Mouse (Mus musculus) gastrocnemius, postnatal 14 days (tissue): Measurements from ENCODE around the gene Hand1. TPM values are rescaled to one million over a fixed set of nuclear protein-coding genes. Genes with fewer than 3 reads are reported as not detected.

ENCODE experiments used
- DNase-seq: peaks from one replicate; pipeline ENCODE4 v3.0.0; 2021; ENCODE audit warnings: mixed read lengths
- intact Hi-C: fragments of 180-260 bp; cut with DNase I; formaldehyde crosslinking; loops from one replicate; pipeline ENCODE4 v1.15.1; 2025; ENCODE audit warnings: low total_unique reads
- total RNA-seq, 2 experiments: library from RNA; stranded (reverse); gene quantifications; 2 replicates each; pipeline ENCODE4 v1.2.3; 2021

Gene Hand1
- total RNA-seq, 2 experiments from 2014 or later, result not detected

DNA sequence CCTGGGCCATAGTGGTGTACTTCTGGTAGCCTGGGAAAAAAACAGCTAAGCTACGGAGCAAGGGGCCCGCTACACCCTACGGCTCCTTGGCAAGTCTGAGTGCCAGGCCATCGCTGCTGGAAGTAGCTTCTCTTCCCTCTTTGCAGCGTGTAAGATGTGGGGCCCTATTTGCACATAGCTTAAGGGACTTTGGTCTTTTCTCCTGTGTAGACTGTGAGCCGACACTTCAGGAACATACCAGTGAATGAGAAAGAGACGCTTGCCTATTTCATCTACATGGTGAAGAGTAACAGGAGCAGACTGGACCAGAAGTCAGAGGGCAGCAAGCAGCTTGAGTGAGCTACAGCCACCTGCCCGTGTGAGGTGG lies 22.9 kb downstream of the Hand1 start:
- intact Hi-C loops, result no loop called here
- DNase-seq, result no peak

GRCm38 (mm10) chr11:57809017-57809731 lies 23.4 kb downstream of the Hand1 start:
- intact Hi-C loops, result no loop called here
- no peak for DNase-seq

DNA sequence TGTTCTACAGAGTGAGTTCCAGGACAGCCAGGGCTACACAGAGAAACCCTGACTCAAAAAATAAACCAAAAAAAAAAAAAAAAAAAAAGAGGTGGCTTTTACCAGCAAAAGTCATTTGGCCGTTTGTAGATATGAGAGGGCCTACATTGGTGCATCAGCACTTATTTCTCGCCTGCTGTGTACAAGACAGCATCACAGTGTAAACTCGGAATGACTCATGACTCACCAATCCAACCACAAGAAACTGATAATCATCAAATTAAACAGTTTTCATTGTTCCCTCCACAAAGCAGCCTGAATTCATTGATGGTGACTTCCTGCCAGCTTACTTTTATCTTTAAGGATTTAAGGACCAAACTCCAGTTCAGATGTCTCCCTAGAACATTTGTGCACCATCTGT lies 27.6 kb downstream of the Hand1 start:
- no peak for DNase-seq
- intact Hi-C loops, result no loop called here

- intact Hi-C loops, result no loop called here
Observed at GRCm38 (mm10) chr11:57802511-57802870, 30.1 kb downstream of the Hand1 start.

DNA sequence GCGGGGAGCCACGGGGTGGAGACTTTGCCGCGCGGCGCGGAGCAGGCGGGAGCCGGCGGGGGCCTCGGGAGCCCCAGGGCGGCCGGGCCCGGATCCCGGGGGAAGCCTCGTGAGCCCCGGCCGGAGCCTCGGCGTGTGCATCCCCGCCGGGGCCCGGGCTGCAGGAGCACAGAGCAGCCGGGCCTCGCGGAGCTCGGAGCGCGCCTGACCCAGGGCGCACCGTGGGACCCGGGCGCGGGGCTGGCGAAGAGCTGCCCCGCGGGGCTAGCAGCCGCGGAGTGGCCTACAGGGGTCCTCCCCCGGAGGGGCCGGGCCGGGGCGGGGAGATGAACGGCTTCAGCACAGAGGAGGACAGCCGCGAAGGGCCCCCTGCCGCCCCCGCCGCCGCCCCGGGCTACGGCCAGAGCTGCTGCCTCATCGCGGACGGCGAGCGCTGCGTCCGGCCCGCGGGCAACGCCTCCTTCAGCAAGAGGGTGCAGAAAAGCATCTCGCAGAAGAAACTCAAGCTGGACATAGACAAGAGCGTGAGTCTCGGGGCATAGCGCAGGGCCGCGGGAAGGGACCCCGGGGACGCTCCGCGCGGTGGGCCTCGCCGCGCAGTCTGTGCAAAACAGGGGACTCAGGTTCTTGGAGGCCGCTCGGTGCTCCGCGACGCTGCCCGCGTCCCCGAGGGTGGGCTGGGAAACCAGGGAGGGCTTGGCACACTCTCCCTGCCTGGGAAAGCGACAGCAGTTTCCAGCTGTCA lies 30.7 kb downstream of the Hand1 start:
- DNase-seq, result peak; percentile 80
- intact Hi-C loops, result no loop called here

More at GRCm38 (mm10) chr11:57802511-57802870, 30.1 kb downstream of the Hand1 start:
- DNase-seq, result no peak

DNA sequence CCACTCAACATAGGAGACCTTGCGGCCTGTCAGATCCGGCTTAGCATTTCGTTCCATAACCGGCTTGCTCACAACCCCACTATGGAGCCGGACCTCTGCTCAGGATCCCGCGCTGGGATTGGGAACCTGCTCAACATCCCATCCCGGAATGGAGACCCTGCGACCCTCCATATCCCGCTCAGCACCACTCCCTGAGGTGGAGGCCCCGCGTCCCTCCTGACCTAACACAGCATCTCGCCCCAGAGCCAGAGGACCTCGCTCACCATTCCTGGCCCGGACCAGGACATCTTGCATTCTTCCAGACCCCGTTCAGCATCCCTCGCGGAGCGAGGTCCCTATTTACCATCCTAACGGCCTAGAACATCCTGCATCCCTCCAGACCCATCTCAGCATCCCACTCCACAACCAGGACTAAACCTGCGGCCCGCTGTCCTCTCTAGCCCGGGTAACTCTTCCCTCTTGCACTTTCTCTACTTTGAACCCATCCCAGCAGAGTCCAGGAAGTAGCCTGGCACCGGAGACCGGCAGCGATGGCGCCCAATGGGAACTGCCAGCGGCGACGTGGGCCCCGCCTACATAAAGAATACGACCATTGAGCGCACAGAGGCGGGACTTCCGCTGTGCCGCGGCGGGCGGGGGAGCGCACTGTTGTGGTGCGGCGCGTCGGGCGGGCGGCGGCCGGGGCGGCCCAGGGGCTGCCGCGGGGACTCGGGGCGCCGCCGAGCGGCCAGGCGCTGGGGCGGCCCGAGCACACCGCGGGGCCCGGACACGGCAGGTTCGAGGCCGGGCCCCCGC lies 31.4 kb downstream of the Hand1 start, which contains the start of gene Sap30l:
Gene Sap30l, plus strand, starts transcription at position 667 of the 795 bp plus-strand sequence.
- intact Hi-C loops, result no loop called here

GRCm38 (mm10) chr11:57800266-57800951 lies 32.2 kb downstream of the Hand1 start:
- DNase-seq, result no peak
- intact Hi-C loops, result no loop called here

More for the DNA sequence above, 31.4 kb downstream of the Hand1 start, which contains the start of gene Sap30l:
- DNase-seq, result peak; percentile 97

DNA sequence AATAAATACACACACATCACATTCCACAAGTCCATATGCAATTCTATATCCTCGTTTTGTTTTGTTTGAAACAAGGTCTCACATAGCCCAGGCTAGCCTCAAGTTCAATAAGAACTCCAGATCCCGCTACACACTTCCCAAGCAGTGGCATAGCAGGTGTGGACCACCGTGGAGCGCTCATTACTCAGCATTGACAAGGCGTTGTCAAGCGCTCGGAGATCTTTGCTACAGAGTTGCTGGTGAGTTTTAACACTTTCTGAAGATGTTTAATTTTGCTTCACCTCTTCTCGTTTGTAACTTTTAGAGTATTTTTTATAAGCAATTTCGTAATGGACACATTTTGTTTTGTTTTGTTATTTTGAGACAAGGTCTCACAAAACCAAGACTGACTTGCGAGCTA lies 33.2 kb downstream of the Hand1 start:
- no peak for DNase-seq
- intact Hi-C loops, result no loop called here

- no peak for DNase-seq
Observed at GRCm38 (mm10) chr11:57797828-57798227, 34.8 kb downstream of the Hand1 start.

GRCm38 (mm10) chr11:57795086-57795485 lies 37.5 kb downstream of the Hand1 start:
- intact Hi-C loops, result no loop called here
- no peak for DNase-seq

More at GRCm38 (mm10) chr11:57797828-57798227, 34.8 kb downstream of the Hand1 start:
- intact Hi-C loops, result no loop called here

- intact Hi-C loops, result no loop called here
- DNase-seq, result no peak
Observed at GRCm38 (mm10) chr11:57790866-57791535, 41.6 kb downstream of the Hand1 start.

DNA sequence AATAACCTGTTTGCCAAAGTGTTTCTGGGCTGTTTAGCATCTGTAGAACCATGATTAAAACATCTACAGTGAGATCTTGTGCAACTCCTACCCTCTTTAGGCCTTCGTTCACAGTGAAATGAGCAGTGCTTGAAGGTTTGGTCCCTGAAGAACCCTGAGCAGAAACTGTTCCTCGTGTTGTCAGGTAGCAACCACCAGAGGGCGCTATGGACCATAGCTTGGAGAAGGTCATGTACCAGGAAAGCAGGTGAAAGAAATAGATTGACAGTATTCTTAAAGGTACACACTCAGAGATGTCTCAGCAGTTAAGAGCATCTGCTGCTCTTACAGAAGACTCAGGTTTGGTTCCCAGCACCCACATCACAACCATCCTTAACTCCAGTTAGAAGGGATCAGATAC lies 44.7 kb downstream of the Hand1 start:
- intact Hi-C loops, result loop anchor here (10.0 kb wide), 2 partner anchors 147 to 313 kb away; no protein-coding TSS in a partner anchor
- peak; percentile 32 for DNase-seq

DNA sequence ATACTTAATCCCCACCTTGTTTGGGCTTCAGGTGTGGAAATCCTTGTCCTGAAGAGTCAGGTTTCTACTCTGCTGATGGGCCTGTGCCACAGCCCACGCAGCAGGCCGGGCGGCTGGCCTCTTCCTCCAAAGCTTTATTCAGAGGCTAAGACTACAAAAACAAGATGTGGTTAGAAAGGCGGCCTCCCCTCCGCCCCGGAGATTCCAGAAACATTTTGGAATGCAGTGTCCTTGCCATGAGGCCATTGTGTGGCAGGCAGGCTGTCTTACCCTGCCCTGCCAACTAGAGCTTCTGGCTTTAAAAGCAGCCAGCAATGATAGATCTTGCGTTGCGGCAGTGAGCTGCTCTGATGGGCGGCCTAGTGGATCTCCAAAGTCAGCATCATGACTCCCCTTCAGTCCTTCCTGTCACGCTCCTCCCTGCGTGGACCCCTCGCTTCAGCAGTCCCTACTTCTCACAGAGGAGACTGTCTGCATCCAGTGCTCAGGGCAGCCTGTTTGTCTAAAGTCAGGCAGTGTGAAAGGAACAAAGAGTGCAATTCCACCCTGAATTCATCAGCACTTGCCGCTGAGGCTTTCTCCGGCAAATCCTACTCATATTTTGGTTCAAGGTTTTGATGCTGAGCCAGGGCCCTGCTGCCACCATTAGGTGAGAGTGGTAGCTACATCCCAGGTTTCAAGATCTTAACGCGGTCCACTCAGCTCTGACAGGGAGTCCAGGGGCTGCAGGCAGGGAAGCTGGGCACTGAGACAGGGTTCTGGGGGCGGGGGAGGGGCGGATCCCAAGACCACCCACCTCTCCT lies 45.8 kb downstream of the Hand1 start:
- intact Hi-C loops, result loop anchor here (10.0 kb wide), 2 partner anchors 148 to 312 kb away; no protein-coding TSS in a partner anchor
- peak; percentile 39 for DNase-seq

DNA sequence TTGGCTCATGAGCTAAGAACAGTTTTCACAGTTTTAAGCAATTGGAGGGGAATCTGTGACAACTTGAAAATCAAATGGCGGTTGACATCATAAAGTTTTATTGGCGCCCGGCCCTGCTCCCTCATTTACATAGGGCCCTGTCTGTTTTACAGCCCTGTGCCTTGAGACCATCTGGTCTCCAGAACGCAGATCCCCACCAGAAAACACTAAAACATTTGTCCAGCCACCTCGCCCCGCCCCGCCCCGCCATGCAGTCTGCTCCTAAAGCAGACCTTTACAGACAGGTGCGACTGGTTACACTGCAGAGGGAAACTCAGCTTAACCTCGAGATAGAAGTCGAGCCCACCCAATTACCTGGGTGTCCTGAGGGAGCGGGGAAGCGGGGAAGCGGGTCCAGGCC lies 52.8 kb downstream of the Hand1 start:
- intact Hi-C loops, result loop anchor here (1.0 to 10.0 kb wide), 4 partner anchors 155 to 305 kb away; no protein-coding TSS in a partner anchor
- DNase-seq, result no peak
